Mouse (Mus musculus): ENCODE data around the gene Pla2r1. TPM values are rescaled to one million over a fixed set of nuclear protein-coding genes. Genes with fewer than 3 reads are reported as not detected.

Gene Pla2r1
- total RNA-seq, 2 experiments from 2014 or later: not detected

- no peak for ATAC-seq (replicated peaks; ENCODE audit: low FRiP score, low TSS enrichment, poor library complexity, severe bottlenecking)
Measured at GRCm38 (mm10) chr2:60505145-60505544, 48.0 kb downstream of the Pla2r1 start.

- no peak for ATAC-seq (replicated peaks; ENCODE audit: low FRiP score, low TSS enrichment, poor library complexity, severe bottlenecking)
Measured at GRCm38 (mm10) chr2:60504718-60505117, 48.4 kb downstream of the Pla2r1 start.

- ATAC-seq (replicated peaks; ENCODE audit: low FRiP score, low TSS enrichment, poor library complexity, severe bottlenecking): no peak
Measured at GRCm38 (mm10) chr2:60503991-60504390, 49.1 kb downstream of the Pla2r1 start.

GRCm38 (mm10) chr2:60500583-60501116 lies 52.5 kb downstream of the Pla2r1 start:
- ATAC-seq (replicated peaks; ENCODE audit: low FRiP score, low TSS enrichment, poor library complexity, severe bottlenecking): no peak

- ATAC-seq (replicated peaks; ENCODE audit: low FRiP score, low TSS enrichment, poor library complexity, severe bottlenecking): no peak
Measured at GRCm38 (mm10) chr2:60479906-60480305, 73.2 kb downstream of the Pla2r1 start.

- no peak for ATAC-seq (replicated peaks; ENCODE audit: low FRiP score, low TSS enrichment, poor library complexity, severe bottlenecking)
Measured at GRCm38 (mm10) chr2:60478778-60479177, 74.3 kb downstream of the Pla2r1 start.

- ATAC-seq (replicated peaks; ENCODE audit: low FRiP score, low TSS enrichment, poor library complexity, severe bottlenecking): no peak
Measured at GRCm38 (mm10) chr2:60468901-60469770, 84.0 kb downstream of the Pla2r1 start.

GRCm38 (mm10) chr2:60452376-60452775 lies 100.7 kb downstream of the Pla2r1 start:
- no peak for ATAC-seq (replicated peaks; ENCODE audit: low FRiP score, low TSS enrichment, poor library complexity, severe bottlenecking)

- no peak for ATAC-seq (replicated peaks; ENCODE audit: low FRiP score, low TSS enrichment, poor library complexity, severe bottlenecking)
Measured at GRCm38 (mm10) chr2:60451119-60451773, 101.9 kb downstream of the Pla2r1 start.

GRCm38 (mm10) chr2:60449732-60450131 lies 103.4 kb downstream of the Pla2r1 start:
- ATAC-seq (replicated peaks; ENCODE audit: low FRiP score, low TSS enrichment, poor library complexity, severe bottlenecking): peak; percentile 59; the same call in 1 of the 2 replicates

- no peak for ATAC-seq (replicated peaks; ENCODE audit: low FRiP score, low TSS enrichment, poor library complexity, severe bottlenecking)
Measured at GRCm38 (mm10) chr2:60444711-60445509, 108.2 kb downstream of the Pla2r1 start.

- ATAC-seq (replicated peaks; ENCODE audit: low FRiP score, low TSS enrichment, poor library complexity, severe bottlenecking): no peak
Measured at GRCm38 (mm10) chr2:60443279-60443678, 109.8 kb downstream of the Pla2r1 start.

GRCm38 (mm10) chr2:60441875-60442274 lies 111.2 kb downstream of the Pla2r1 start:
- no peak for ATAC-seq (replicated peaks; ENCODE audit: low FRiP score, low TSS enrichment, poor library complexity, severe bottlenecking)

- no peak for ATAC-seq (replicated peaks; ENCODE audit: low FRiP score, low TSS enrichment, poor library complexity, severe bottlenecking)
Measured at GRCm38 (mm10) chr2:60436802-60437201, 116.3 kb downstream of the Pla2r1 start.

- 0 out of 2 replicates have a peak, but pooled peaks have one; percentile 26 for ATAC-seq (replicated peaks; ENCODE audit: low FRiP score, low TSS enrichment, poor library complexity, severe bottlenecking)
Measured at GRCm38 (mm10) chr2:60430315-60431021, 122.6 kb downstream of the Pla2r1 start.

- ATAC-seq (replicated peaks; ENCODE audit: low FRiP score, low TSS enrichment, poor library complexity, severe bottlenecking): peak; percentile 99
Measured at GRCm38 (mm10) chr2:60418075-60418474, 135.0 kb downstream of the Pla2r1 start.

- ATAC-seq (replicated peaks; ENCODE audit: low FRiP score, low TSS enrichment, poor library complexity, severe bottlenecking): no peak
Measured at GRCm38 (mm10) chr2:60414334-60414733, 138.8 kb downstream of the Pla2r1 start.

- no peak for ATAC-seq (replicated peaks; ENCODE audit: low FRiP score, low TSS enrichment, poor library complexity, severe bottlenecking)
Measured at GRCm38 (mm10) chr2:60413006-60413650, 140.0 kb downstream of the Pla2r1 start.

- ATAC-seq (replicated peaks; ENCODE audit: low FRiP score, low TSS enrichment, poor library complexity, severe bottlenecking): no peak
Measured at GRCm38 (mm10) chr2:60411181-60411580, 141.9 kb downstream of the Pla2r1 start.

All from megakaryocyte-erythroid progenitor cell, adult 5-6 weeks (primary cell).